Mouse (Mus musculus) liver, embryonic 13.5 days (tissue): ENCODE data around the gene Slc37a1. TPM values are rescaled to one million over a fixed set of nuclear protein-coding genes. Genes with fewer than 3 reads are reported as not detected.

Experiments
- ATAC-seq: fragments of 200-750 bp; cut with Nextera tagmentation; 2 replicates; pipeline ENCODE4 v1.8.0; 2017; ENCODE audit warnings: low read depth, mild to moderate bottlenecking, moderate number of reproducible peaks, moderate library complexity
- DNase-seq: peaks from one replicate; pipeline ENCODE4 v3.0.0; 2022
- H3K27ac ChIP-seq: fragments of 300-500 bp; sonication (generic); 2 replicates; pipeline ENCODE4 v1.5.1; 2015; ENCODE audit warnings: moderate library complexity, mild to moderate bottlenecking, inconsistent platforms
- H3K27me3 ChIP-seq: fragments of 300-500 bp; sonication (generic); 2 replicates; pipeline ENCODE4 v1.6.1; 2015; ENCODE audit warnings: mild to moderate bottlenecking, inconsistent platforms
- H3K36me3 ChIP-seq: fragments of 300-500 bp; sonication (generic); 2 replicates; pipeline ENCODE4 v1.6.1; 2015; ENCODE audit warnings: mild to moderate bottlenecking, inconsistent platforms
- H3K4me1 ChIP-seq: fragments of 300-500 bp; sonication (generic); replicated peaks from 2 replicates; pipeline ENCODE4 v1.6.1; 2015; ENCODE audit warnings: inconsistent platforms
- H3K4me2 ChIP-seq: fragments of 300-500 bp; sonication (generic); 2 replicates; pipeline ENCODE4 v1.6.1; 2015; ENCODE audit warnings: inconsistent platforms, mild to moderate bottlenecking, moderate library complexity
- H3K4me3 ChIP-seq: fragments of 300-500 bp; sonication (generic); replicated peaks from 2 replicates; pipeline ENCODE4 v1.5.1; 2015; ENCODE audit warnings: mild to moderate bottlenecking, inconsistent platforms
- H3K9ac ChIP-seq: fragments of 300-500 bp; sonication (generic); 2 replicates; pipeline ENCODE4 v1.6.1; 2015; ENCODE audit warnings: mild to moderate bottlenecking, inconsistent platforms
- H3K9me3 ChIP-seq: fragments of 300-500 bp; sonication (generic); replicated peaks from 2 replicates; pipeline ENCODE4 v1.6.1; 2016; ENCODE audit warnings: inconsistent platforms
- WGBS: fragments of 180-500 bp; shearing (Covaris S2); methylation state at CpG from one replicate; pipeline ENCODE4 v1.1.7; 2015; ENCODE audit not compliant: insufficient replicate concordance; 5-methylcytosine and 5-hydroxymethylcytosine counted together
- polyA plus RNA-seq: library from polyadenylated mRNA; unstranded; fragments of >200 nt; fragmentation: Nextera tagmentation; extraction: Ambion mirVana; gene quantifications from 2 replicates; pipeline ENCODE4 v1.2.1, GENCODE M21; 2015

Slc37a1 gene
- polyA plus RNA-seq, 1 experiment from 2014 or later: 2.9 TPM

DNA sequence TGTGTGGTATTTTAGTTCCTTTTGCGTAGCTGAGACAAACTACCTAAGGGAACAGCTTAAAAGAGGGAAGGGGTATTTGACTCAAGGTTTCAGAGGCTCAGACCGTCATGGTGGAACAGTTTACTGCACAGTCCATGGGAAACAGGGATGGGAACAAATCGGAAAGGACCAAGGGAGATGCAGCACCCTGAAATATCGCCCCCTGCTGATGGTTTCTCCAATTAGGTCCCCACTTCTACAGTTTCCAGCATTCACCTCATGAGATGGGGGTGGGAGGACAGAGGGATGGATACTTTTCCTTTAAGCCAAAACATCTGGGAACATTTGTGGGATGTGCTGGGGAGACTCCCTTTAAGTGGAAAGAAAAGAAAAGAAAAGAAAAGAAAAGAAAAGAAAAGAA, 26.8 kb upstream of the Slc37a1 start:
- H3K27me3 ChIP-seq: no peaks in the 10 kb centered on the region
- H3K9me3 ChIP-seq: no peaks in the 10 kb centered on the region
- H3K9ac ChIP-seq: no peak overlapping the region
- no peak overlapping the region for H3K4me2 ChIP-seq
- H3K4me3 ChIP-seq: no peak overlapping the region
- 47% methylated on average over 4 of the region's 4 CpGs for WGBS
- ATAC-seq (no peak), DNase-seq (no peak)
- 0 out of 2 replicates have a peak, but pooled peaks cover under 1% of the 10 kb centered on the region for H3K4me1 ChIP-seq
- H3K36me3 ChIP-seq: no peaks in the 10 kb centered on the region
- no peak overlapping the region for H3K27ac ChIP-seq

DNA sequence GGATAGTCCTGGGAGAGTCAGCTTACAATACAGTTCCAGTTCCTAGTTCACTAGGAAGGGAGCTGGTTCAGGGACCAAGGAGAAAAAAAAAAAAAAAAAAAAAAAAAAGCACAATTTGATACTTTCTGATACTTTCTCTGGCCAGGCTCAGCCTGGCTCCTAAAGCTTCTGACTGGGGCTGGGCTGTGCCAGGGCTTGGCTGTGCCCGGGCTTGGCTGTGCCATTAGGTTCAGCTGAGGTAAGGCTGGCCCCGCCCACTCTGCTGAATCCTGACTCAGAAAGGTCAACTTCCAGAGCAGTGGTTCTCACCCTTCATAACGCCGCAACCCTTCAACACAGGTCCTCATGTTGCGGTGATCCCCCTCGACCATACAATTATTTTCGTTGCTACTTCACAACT, 26.2 kb upstream of the Slc37a1 start:
- Histone ChIP-seq H3K36me3 (no peaks in the 10 kb centered on the region), H3K4me1 (0 out of 2 replicates have a peak, but pooled peaks cover 4% of the 10 kb centered on the region), H3K9me3 (no peaks in the 10 kb centered on the region), H3K4me3 (no peak overlapping the region), H3K27me3 (no peaks in the 10 kb centered on the region), H3K4me2 (no peak overlapping the region), H3K9ac (no peak overlapping the region), H3K27ac (no peak overlapping the region)
- 65% methylated on average over 7 of the region's 7 CpGs for WGBS
- no peak for DNase-seq
- no peak for ATAC-seq

DNA sequence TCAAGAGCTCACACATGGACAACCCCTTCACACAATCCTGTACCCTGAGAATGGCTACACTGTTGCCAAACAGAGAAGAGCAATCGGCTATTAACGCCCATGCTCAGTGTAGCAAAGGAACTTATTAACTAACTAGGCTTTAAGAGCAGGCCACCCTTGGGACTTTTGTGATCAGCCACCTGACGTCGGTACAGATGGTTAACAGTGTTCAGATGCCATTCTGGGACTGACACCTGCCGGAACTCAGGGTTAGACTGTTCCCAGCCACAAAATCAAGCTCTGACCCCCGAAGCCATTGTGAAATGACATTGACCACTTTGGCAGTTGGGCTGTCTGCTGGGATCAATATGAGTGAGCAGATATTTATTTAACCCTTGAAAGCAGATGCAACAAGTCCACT, 25.2 kb upstream of the Slc37a1 start:
- ATAC-seq (0 out of 2 replicates have a peak, but pooled peaks have one; percentile 29), DNase-seq (no peak)
- Histone ChIP-seq H3K4me1 (0 out of 2 replicates have a peak, but pooled peaks cover 4% of the 10 kb centered on the region), H3K9ac (no peak overlapping the region), H3K9me3 (no peaks in the 10 kb centered on the region), H3K4me3 (no peak overlapping the region), H3K4me2 (no peak overlapping the region), H3K36me3 (no peaks in the 10 kb centered on the region), H3K27me3 (no peaks in the 10 kb centered on the region), H3K27ac (no peak overlapping the region)
- 64% methylated on average over 6 of the region's 6 CpGs for WGBS

DNA sequence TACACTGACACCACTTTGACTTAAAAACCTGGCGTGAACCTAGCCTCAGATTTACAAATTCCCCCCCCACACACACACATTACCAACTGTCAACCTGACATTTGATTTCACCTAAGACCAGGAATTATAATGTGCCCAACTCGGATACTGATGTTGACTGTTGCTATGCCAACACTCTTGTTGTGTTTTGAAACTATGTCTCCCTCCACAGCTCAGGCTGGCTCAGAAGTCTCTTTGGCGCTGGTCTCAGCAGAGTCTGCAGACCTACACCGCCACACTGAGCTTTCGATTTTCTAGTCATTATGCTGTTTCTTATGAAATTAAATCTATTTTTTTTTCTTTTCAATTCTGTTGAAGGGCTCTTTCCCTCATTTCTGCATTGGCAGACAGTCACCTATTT, 23.9 kb upstream of the Slc37a1 start:
- H3K4me3 ChIP-seq: no peak overlapping the region
- 0 out of 2 replicates have a peak, but pooled peaks cover 4% of the 10 kb centered on the region for H3K4me1 ChIP-seq
- no peaks in the 10 kb centered on the region for H3K36me3 ChIP-seq
- H3K9ac ChIP-seq: no peak overlapping the region
- H3K27me3 ChIP-seq: no peaks in the 10 kb centered on the region
- ATAC-seq: no peak
- no peak overlapping the region for H3K4me2 ChIP-seq
- WGBS: 69% methylated on average over 5 of the region's 5 CpGs
- no peak overlapping the region for H3K27ac ChIP-seq
- no peaks in the 10 kb centered on the region for H3K9me3 ChIP-seq
- no peak for DNase-seq

DNA sequence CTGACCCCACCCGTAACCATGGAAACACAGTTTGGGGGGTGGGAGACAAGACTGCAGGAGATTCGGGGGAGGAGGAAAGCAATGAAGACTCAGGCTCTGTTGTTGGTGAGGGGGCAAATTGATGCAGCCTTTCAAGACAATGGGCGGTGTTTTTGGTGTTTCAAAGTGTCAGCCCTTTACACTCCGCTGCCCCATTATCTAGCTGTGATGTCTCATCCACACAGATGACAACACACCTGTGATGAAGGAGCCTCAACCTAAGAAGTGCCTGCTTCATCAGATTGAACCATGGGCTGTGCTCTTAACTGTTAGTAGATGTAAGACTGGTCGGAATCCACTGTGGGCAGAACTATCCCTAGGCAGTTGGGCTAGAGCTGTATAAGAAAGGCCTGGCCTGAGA, 22.8 kb upstream of the Slc37a1 start:
- DNase-seq (no peak), ATAC-seq (no peak)
- Histone ChIP-seq H3K4me1 (0 out of 2 replicates have a peak, but pooled peaks cover 4% of the 10 kb centered on the region), H3K4me2 (no peak overlapping the region), H3K27me3 (no peaks in the 10 kb centered on the region), H3K9ac (no peak overlapping the region), H3K36me3 (no peaks in the 10 kb centered on the region), H3K9me3 (no peaks in the 10 kb centered on the region), H3K4me3 (no peak overlapping the region), H3K27ac (no peak overlapping the region)
- 65% methylated on average over 5 of the region's 5 CpGs for whole genome bisulfite sequencing

DNA sequence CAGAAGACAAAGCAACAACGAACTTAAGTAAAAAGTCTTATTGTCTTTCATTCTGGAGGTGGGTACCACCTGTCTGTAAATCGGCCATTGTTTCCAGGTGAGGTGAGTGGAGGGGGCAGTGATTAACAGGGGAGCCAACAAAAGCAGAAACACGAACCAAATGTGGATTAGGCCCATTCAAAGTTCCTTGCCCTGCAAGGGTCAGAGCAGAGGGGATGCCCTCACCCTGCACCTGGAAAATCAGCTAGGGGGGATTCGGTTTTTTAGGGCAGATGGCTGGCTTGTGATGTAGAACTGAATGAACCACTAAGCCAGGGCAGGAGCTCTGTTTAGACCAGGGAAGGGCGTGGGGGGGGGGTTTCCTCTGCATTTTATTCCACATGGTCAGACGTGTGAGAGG, 22.2 kb upstream of the Slc37a1 start:
- DNase-seq: no peak
- Histone ChIP-seq H3K4me2 (no peak overlapping the region), H3K36me3 (no peaks in the 10 kb centered on the region), H3K4me3 (no peak overlapping the region), H3K27me3 (no peaks in the 10 kb centered on the region), H3K27ac (no peak overlapping the region), H3K9ac (no peak overlapping the region), H3K4me1 (0 out of 2 replicates have a peak, but pooled peaks cover 4% of the 10 kb centered on the region), H3K9me3 (no peaks in the 10 kb centered on the region)
- 52% methylated on average over 6 of the region's 6 CpGs for WGBS
- no peak for ATAC-seq

DNA sequence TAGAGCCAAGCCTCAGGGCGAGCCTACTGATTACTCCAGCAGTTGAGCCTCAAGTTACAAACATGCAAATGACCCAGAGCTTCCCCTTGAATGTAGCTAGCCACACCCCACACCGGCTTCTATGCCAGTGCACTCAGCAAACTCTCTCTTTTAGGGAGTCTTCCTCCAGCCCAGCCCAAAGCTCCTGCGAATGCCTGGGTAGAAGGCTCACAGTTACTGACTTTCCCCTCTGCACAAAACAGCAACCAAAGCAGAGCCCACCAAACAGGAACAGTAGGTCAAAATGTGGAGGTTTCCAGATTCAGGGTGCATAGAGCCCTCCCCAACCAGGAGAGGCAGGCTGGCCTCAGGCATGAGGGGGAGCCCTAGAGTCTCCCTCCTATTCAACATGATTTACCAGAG, 21.4 kb upstream of the Slc37a1 start:
- H3K4me1 ChIP-seq: 0 out of 2 replicates have a peak, but pooled peaks cover 5% of the 10 kb centered on the region
- no peaks in the 10 kb centered on the region for H3K9me3 ChIP-seq
- H3K4me2 ChIP-seq: no peak overlapping the region
- ATAC-seq (no peak), DNase-seq (no peak)
- H3K27ac ChIP-seq: no peak overlapping the region
- WGBS: 30% methylated on average over 3 of the region's 3 CpGs
- no peaks in the 10 kb centered on the region for H3K27me3 ChIP-seq
- H3K36me3 ChIP-seq: no peaks in the 10 kb centered on the region
- no peak overlapping the region for H3K9ac ChIP-seq
- no peak overlapping the region for H3K4me3 ChIP-seq

DNA sequence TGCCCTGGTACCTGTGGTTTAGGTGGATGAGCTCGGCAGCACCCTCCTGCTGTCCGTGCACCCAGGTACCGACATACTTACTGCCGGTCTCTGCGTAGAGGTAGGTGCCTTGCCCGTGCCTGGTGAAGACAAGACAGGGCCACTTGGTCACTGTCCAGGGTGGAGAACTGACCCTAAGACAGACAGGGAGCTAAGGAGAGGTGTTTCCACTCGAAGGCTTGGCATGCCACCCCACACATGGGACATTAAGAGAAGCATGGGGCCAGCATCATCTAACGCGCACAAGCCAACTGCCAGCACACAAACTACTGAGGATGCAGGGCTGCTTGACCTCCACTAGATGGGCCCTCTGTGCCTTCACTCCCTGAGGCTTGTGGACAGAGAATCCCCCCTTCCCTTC, 20.8 kb upstream of the Slc37a1 start:
- DNase-seq (no peak), ATAC-seq (no peak)
- 80% methylated on average over 9 of the region's 9 CpGs for WGBS
- Histone ChIP-seq H3K36me3 (no peaks in the 10 kb centered on the region), H3K27me3 (no peaks in the 10 kb centered on the region), H3K4me1 (0 out of 2 replicates have a peak, but pooled peaks cover 8% of the 10 kb centered on the region), H3K27ac (no peak overlapping the region), H3K9me3 (no peaks in the 10 kb centered on the region), H3K4me2 (no peak overlapping the region), H3K4me3 (no peak overlapping the region), H3K9ac (no peak overlapping the region)

DNA sequence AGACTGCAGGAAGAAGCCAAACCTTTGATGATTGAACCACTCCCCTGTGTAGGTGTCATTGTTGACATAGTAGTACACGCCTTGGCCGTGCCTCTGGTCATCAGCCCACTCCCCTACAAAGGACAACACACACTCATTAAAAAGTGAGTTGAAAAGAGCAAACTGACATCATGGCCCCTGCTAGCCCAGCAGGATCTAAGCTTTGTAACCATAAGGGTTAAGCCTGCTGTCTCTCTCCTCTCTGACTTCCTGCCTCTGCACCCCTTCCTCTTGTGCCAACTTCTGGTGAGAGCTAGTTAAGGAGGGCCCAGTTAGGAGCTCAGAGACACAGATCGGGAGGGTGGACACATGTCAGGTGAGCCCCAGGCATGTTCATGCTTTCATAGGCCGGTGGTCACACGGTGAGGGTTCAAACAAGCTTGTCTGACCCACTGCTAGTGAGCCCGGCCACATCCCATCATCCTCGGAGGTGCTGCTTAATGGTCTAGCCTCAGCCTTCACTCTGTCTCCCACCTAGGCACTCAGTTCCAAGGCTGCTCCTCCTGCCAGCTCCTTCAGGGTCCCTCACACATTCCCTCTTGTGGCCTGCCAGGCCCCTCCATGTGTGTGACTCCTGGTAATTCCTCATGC, 20.2 kb upstream of the Slc37a1 start:
- H3K9ac ChIP-seq: no peak overlapping the region
- no peaks in the 10 kb centered on the region for H3K27me3 ChIP-seq
- no peak overlapping the region for H3K27ac ChIP-seq
- no peak overlapping the region for H3K4me3 ChIP-seq
- H3K36me3 ChIP-seq: no peaks in the 10 kb centered on the region
- DNase-seq: no peak
- ATAC-seq: no peak
- no peak overlapping the region for H3K4me2 ChIP-seq
- no peaks in the 10 kb centered on the region for H3K9me3 ChIP-seq
- 61% methylated on average over 7 of the region's 7 CpGs for WGBS
- H3K4me1 ChIP-seq: 0 out of 2 replicates have a peak, but pooled peaks cover 8% of the 10 kb centered on the region

DNA sequence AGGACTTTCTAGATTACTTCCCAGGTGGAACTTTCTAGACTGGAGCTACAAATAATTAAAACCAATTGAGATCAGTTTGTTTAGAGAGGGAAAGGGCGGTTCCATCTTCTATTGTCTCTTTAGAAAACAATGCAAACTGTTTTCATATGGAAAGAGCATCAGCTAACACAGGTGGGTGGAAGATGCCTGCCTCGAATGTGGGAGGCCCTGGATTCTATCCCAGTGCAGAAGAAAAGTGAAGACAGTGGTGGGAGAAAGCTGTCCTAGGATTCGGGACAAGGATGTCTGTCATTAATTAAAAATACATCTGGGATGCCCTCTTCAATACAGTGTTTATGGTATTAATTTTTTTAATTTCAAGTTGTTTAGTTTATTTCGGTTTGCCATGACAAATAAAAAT, 19.5 kb upstream of the Slc37a1 start:
- 58% methylated on average over 4 of the region's 4 CpGs for WGBS
- Histone ChIP-seq H3K27ac (no peak overlapping the region), H3K27me3 (no peaks in the 10 kb centered on the region), H3K4me1 (0 out of 2 replicates have a peak, but pooled peaks cover 8% of the 10 kb centered on the region), H3K4me2 (no peak overlapping the region), H3K9ac (no peak overlapping the region), H3K9me3 (no peaks in the 10 kb centered on the region), H3K4me3 (no peak overlapping the region), H3K36me3 (no peaks in the 10 kb centered on the region)
- no peak for DNase-seq
- ATAC-seq: no peak

DNA sequence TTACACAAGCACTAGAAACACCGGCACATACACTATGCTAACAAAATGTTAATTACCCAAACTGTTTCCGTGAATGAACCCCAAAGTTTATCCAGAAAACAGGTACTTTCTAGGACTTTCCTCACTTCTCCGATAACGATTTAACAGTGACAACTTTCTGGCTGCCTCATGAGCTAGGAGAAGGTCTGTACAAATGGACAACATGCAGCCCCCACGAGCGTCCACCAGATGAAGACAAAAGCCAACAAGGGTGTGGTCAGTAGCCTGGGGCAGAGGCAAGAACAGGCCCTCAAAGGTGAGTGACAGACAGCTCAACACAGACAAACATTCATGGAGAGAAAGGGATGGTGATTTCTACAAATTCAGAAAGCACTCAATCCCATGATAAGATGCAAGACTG, 19.0 kb upstream of the Slc37a1 start:
- 69% methylated on average over 6 of the region's 6 CpGs for WGBS
- no peaks in the 10 kb centered on the region for H3K9me3 ChIP-seq
- H3K4me3 ChIP-seq: no peak overlapping the region
- H3K9ac ChIP-seq: no peak overlapping the region
- no peak overlapping the region for H3K4me2 ChIP-seq
- H3K36me3 ChIP-seq: no peaks in the 10 kb centered on the region
- H3K4me1 ChIP-seq: 0 out of 2 replicates have a peak, but pooled peaks cover 8% of the 10 kb centered on the region
- H3K27ac ChIP-seq: no peak overlapping the region
- DNase-seq (no peak), ATAC-seq (no peak)
- H3K27me3 ChIP-seq: no peaks in the 10 kb centered on the region

DNA sequence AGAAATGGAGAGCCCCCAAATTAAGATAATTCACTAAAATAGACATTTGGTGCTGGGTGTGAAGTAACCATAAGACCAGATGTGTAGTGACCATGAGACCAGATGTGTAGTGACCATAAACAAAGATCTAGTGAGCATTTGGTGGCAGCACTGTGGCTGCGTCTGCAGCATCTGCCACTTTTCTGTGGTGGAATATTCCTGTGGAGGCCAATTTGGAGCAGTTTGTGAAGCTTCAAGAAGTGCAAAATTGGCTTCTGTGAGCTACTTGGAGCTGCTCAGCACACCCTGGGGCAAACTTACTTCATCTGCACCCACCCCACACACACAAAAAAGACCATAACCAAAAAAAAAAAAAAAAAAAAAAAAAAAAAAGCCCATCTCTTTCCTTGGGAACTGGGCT, 18.6 kb upstream of the Slc37a1 start:
- Histone ChIP-seq H3K9ac (no peak overlapping the region), H3K4me2 (no peak overlapping the region), H3K27me3 (no peaks in the 10 kb centered on the region), H3K9me3 (no peaks in the 10 kb centered on the region), H3K27ac (no peak overlapping the region), H3K4me1 (0 out of 2 replicates have a peak, but pooled peaks cover 8% of the 10 kb centered on the region), H3K36me3 (no peaks in the 10 kb centered on the region), H3K4me3 (no peak overlapping the region)
- no peak for DNase-seq
- 52% methylated on average over 1 of the region's 1 CpGs for WGBS
- ATAC-seq: no peak
